Mouse (Mus musculus) adrenal gland, adult (tissue): ENCODE data around the gene Bola2.
A peak's percentile ranks its signal among the peaks of the same experiment; 100 is the strongest.

Source experiments
- DNase-seq, 2 experiments: peaks; one replicate each; pipeline ENCODE4 v3.0.0; 2022 to 2023; ENCODE audit warnings: low spot score in 1 of 2; ENCODE audit not compliant: inconsistent age in 2 of 2

Bola2 gene

GRCm38 (mm10) chr7:126695210-126695611 lies at the start of gene Bola2:
Gene Bola2 (plus strand): TSS chr7:126695401.
- peak in 1 of 2 experiments; percentile 84 for DNase-seq

GRCm38 (mm10) chr7:126645708-126646107 lies 49.5 kb upstream of the Bola2 start:
- DNase-seq: no peak

DNA sequence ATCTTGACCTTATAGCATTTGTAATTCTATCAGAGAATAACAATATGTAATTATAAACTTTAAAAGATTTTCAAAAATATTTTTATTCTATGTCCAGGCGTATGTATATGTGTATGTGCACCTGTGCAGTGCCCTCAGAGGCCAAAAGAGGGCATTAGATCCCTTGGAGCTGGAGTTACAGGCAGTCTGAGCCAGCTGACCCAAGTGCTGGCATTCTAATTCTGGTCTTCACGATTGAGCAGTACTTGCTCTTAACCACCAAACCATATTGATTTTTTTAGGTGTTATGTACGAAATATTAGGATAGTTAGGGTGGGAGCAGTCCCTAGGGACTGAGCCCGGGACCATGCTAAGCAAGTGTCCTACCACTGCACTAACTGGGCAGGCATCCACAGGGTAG lies 46.7 kb upstream of the Bola2 start:
- peak in 1 of 2 experiments; percentile 18 for DNase-seq

DNA sequence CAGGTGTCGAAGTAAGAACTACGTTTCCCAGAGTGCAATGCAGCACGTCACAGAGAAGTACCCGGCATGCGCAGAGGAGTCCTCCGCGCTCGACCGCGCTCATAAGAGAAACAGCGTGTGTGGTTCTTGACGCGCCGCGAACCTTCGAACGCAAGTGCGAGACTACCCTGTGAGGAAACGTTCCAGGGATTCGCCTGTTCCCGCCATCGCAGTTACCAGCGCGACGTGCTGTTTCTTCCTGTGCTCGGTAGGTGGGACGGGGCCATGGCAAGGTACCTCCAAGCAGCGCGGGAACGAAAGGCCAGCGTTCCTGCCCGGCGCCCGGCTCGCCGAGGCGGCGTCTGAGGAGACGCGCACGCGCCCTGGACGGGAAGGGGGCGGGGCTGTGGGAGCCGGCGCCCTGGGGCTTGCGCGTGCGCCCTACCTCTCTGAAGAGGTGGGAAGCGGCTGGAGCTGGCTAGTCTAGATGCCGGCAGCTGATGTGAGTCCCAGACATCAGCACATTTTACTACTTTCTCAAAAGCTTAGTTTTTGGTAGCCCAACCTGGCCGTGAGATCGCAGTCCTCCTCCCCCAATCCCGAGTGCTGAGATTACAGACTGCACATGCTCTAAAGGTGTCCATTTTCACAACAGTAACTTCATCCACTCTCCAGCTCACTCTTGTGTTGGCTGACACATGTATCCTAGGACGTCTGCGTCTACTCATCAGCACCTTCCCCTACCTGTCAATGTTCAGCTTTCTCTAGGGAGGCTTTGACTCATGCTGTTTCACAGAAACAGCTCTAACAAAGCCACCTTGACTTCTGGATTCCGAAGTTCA lies 45.8 kb upstream of the Bola2 start, which contains the start of gene Sgf29:
Sgf29 (plus strand) TSS at position 79 of the 821 bp plus-strand sequence.
- DNase-seq: peak; percentile 95 to 99

DNA sequence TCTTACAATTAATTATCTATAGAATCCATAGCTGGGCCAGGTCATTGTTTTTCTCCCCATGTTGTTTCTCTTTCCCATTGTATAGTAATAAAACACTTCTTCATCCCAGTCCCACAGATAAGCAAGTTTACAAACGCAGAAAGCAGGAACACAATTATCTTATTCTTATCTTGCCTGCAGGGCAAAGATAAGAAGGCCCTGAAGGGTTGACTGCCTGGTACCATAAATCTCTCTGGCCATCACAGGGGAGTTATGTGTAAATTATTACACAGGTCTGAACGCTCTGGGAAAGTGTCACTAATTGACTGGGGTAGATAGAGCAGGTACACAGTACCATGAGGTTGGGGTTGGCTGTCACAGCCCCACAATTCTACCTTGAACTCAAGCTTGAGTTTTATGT lies 44.3 kb upstream of the Bola2 start:
- DNase-seq: no peak

GRCm38 (mm10) chr7:126653991-126654390 lies 41.2 kb upstream of the Bola2 start:
- DNase-seq: no peak

DNA sequence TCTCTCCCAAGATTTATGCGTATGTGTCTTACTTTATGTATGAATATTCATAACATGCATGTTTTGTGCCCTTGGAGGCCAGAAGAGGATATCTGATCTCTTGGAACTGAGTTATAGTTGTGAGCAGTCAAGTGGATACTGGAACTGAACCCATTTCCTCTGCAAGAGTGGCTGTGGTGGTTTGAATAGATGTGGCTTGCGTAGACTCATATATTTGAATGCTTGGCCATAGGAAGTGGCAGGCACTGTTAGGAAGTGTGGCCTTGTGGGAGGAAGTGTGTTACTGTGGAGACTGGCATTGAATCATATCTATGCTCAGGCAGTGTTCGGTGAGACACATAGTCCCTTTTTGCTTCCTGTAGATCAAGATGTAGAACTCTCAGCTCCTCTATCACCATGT lies 39.5 kb upstream of the Bola2 start:
- DNase-seq: peak in 1 of 2 experiments; percentile 35

DNA sequence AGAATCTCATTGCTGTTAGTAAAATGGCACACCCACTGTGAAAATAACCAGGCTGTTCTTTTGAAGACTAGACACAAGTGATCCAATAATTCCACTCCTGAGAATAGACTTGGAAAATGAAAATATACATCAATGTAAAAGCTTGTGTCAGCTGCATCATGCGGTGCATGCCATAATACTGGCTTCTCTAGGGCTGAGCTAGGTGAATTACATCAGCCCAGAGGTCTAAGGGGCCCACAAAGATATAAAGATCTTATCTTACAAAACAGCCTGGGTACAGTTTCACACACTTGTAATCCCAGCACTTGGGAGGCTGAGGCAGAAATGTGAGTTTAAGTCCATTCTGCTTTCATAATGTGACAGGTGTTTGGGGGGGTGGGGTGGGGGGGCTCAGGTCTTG lies 37.7 kb upstream of the Bola2 start:
- no peak for DNase-seq

DNA sequence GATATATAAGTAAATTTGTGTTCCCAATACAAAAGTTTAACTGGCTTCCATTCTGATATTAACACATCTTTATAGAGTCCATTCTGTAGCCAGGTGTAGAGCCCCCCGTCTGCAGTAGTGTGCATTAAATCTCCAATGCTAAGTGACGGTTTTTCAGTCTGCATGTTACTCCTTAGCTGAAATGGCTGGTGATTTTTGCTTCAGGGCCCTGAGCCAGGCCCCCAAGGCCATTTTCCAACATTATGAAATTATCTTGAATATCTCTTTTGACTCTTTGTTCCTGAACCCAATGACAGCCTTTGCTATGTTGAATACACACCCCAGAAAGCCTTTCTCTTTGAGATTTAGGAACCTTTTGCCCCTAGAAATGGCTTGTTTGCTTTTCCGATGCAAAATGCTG lies 35.4 kb upstream of the Bola2 start:
- peak in 1 of 2 experiments; percentile 77 for DNase-seq

- DNase-seq: no peak
Measured at GRCm38 (mm10) chr7:126663646-126664045, 31.6 kb upstream of the Bola2 start.

DNA sequence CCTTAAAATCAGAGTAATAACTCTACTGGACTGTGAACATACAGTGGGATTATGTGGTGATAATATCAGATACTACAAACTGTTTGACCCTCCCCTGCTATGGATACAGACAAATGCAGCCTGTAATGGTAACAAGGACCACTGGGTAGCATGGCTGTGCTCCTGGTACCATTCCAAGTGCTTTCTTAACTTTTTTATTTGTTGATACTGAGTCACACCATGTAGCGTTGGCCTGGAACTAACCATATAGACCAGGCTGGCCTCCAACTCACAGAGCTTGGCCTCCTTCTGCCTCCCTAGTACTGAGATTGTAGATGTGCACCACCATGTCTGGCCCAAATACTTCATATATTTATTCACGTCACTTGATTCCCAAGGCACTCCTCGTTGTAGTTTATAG lies 29.9 kb upstream of the Bola2 start:
- peak; percentile 48 to 85 for DNase-seq

- peak in 1 of 2 experiments; percentile 44 for DNase-seq
Measured at GRCm38 (mm10) chr7:126667495-126668090, 27.6 kb upstream of the Bola2 start.

DNA sequence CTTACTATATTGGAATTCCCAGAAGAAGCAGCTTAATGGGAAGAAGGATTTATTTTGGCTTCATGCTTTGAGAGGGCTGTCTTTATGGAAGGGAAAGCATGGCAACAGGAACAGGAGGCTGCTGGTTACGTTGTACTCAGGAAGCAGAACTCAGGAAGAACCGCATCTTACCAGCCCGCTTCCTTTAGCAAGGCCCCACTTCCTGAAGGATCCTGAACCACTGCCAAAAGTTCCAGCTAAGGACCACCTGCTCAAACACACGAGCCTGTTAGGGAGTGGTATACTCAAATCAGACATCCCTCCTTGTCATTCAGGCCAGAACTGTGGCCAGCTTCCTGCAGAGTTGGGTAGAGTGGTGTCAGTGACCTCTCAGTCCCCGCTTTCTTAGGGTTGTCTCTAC lies 26.7 kb upstream of the Bola2 start:
- DNase-seq: peak in 1 of 2 experiments; percentile 47

GRCm38 (mm10) chr7:126670152-126670551 lies 25.0 kb upstream of the Bola2 start:
- DNase-seq: no peak

- no peak for DNase-seq
Measured at GRCm38 (mm10) chr7:126672111-126672510, 23.1 kb upstream of the Bola2 start.

GRCm38 (mm10) chr7:126675104-126675503 lies 20.1 kb upstream of the Bola2 start:
- peak in 1 of 2 experiments; percentile 38 for DNase-seq

DNA sequence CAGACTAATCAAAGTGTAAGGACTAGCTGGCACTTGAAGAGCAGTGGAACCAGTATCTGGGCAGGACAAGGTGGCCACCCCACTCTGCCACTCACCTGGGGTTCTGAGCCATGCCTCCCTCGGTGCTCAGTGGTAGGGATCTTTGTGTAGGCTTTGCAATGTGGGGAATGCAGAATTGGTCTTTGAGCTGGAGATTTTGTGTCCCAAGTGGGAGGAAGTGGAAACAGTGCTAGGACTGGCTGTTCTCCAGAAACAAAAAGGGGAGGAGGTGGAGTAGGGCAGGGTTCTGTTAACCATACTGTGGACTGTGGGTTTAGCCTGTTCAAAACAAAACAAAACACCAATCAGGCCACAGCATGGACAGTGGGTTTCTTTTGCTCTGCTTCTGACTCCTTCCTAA lies 19.0 kb upstream of the Bola2 start, which contains the start of gene Sult1a1:
Sult1a1 (minus strand) TSS at position 226 of the 400 bp plus-strand sequence.
- DNase-seq: peak; percentile 63 to 79

GRCm38 (mm10) chr7:126676631-126677220 lies 18.5 kb upstream of the Bola2 start:
- DNase-seq: peak in 1 of 2 experiments; percentile 34

DNA sequence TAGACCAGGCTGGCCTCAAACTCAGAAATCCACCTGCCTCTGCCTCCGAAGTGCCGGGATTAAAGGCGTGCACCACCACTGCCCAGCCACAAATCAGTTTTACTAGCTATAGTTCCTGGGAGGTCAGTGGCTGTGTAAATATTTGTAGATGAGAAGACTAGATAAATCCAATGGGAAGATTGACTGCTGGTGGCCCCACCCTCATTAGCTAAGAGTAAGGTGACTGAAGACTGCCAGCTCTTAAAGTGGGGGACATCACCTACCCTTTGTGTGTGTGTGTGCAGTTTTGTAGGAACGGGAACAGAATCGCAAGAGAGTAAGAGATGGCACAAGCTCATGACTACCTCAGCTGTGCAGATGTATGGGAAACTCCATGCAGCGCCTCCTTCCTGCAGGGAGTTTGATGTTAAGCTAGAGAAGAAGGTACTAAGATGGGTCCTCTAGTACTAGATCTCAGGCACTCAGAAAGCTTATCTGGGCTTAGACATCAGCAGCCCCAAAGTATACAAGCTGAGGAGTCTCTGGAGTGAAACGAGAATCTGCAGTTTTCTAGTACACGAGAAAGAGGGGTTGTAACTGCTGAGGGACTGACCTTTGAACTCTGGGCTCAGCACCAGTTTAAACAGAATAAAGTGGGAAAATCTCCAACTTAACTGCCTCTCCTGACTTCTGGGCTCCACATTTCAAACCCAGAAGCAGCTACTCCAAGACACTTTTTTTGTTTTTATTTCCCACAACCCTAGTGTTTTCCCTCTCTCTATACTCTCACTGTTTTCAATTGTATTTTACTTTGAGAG lies 16.5 kb upstream of the Bola2 start:
- DNase-seq: no peak

DNA sequence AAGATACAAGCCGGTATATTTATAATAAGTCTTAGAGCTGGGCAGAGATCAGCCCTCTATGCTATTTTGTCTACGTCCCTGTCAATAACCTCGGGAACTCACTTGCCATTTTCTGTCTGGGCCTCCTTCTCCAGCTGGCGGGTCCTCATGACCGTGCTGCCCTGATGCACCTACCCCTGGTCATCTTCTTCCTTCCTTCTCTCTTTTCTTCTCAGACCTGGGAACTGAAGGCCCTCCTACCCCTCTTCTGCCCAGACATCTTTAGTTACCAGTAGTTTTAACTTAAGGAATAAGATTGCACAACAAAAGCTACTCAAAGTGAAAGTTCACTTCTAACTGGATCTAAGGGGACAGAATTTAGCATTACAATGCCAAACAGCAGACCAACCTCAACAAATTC lies 15.5 kb upstream of the Bola2 start:
- DNase-seq: no peak

- DNase-seq: no peak
Measured at GRCm38 (mm10) chr7:126681221-126681620, 14.0 kb upstream of the Bola2 start.
